Mouse (Mus musculus): ENCODE measurements around the gene Cox6a2. TPM values are rescaled to one million over a fixed set of nuclear protein-coding genes. Genes with fewer than 3 reads are reported as not detected.
A peak's percentile ranks its signal among the peaks of the same experiment; 100 is the strongest.
"Not testable (repeated sequence)": the region's sequence is repeated elsewhere in the genome, so short reads cannot be mapped to it uniquely, and the experiment has no call there.

Gene Cox6a2
- total RNA-seq, 2 experiments from 2014 or later: 25.0 to 167 TPM

GRCm38 (mm10) chr7:128235481-128235880, 29.3 kb upstream of the Cox6a2 start:
- DNase-seq: no peak

- DNase-seq: no peak
These were observed 28.6 kb upstream of the Cox6a2 start for GRCm38 (mm10) chr7:128234796-128235195.

GRCm38 (mm10) chr7:128231741-128232140, 25.6 kb upstream of the Cox6a2 start:
- no peak for DNase-seq

GRCm38 (mm10) chr7:128220936-128221335, 14.7 kb upstream of the Cox6a2 start:
- no peak for DNase-seq

GRCm38 (mm10) chr7:128219952-128220351, 13.8 kb upstream of the Cox6a2 start:
- DNase-seq: no peak

GRCm38 (mm10) chr7:128209826-128210225, 3.6 kb upstream of the Cox6a2 start:
- DNase-seq: no peak

- peak; percentile 75 for DNase-seq
These were observed 2.0 kb upstream of the Cox6a2 start for GRCm38 (mm10) chr7:128208187-128208586.

GRCm38 (mm10) chr7:128205695-128206094, 492 bp downstream of the Cox6a2 start:
- no peak for DNase-seq

GRCm38 (mm10) chr7:128204179-128204578, 2.0 kb downstream of the Cox6a2 start:
- DNase-seq: no peak

GRCm38 (mm10) chr7:128203071-128203470, 3.1 kb downstream of the Cox6a2 start:
- no peak for DNase-seq

- no peak for DNase-seq
These were observed 4.6 kb downstream of the Cox6a2 start for GRCm38 (mm10) chr7:128201607-128202006.

GRCm38 (mm10) chr7:128181691-128182090, 24.5 kb downstream of the Cox6a2 start:
- DNase-seq: no peak

- DNase-seq: no peak
These were observed 25.6 kb downstream of the Cox6a2 start for GRCm38 (mm10) chr7:128180546-128180945.

GRCm38 (mm10) chr7:128180126-128180525, 26.1 kb downstream of the Cox6a2 start:
- DNase-seq: no peak

GRCm38 (mm10) chr7:128178385-128178784, 27.8 kb downstream of the Cox6a2 start:
- no peak for DNase-seq

GRCm38 (mm10) chr7:128169996-128170395, 36.2 kb downstream of the Cox6a2 start:
- DNase-seq: no peak

- DNase-seq: no peak
These were observed 39.8 kb downstream of the Cox6a2 start for GRCm38 (mm10) chr7:128166391-128166790.

GRCm38 (mm10) chr7:128164001-128164400, 42.2 kb downstream of the Cox6a2 start:
- no peak for DNase-seq

- DNase-seq: not testable (repeated sequence)
These were observed 47.4 kb downstream of the Cox6a2 start for GRCm38 (mm10) chr7:128158688-128159354.

Other genes with a start within 250 kb of the Cox6a2 start
- gene Fus, start 238.9 kb downstream of the Cox6a2 start, total RNA-seq (2021): 100 to 1,000 TPM; 261 to 396 TPM
- 1 to 10 TPM; 5.6 to 8.0 TPM for gene Pycard, start 212.5 kb downstream of the Cox6a2 start, total RNA-seq (2021)
- 10 to 100 TPM in 1 of 2 experiments, 1 to 10 TPM in 1; 5.2 to 24.5 TPM for gene Trim72, start 202.4 kb downstream of the Cox6a2 start, total RNA-seq (2021)
- gene Itgam, start 143.7 kb downstream of the Cox6a2 start, total RNA-seq (2021): 1 to 10 TPM; 5.4 to 5.9 TPM
- gene Gm49368, start 143.7 kb downstream of the Cox6a2 start, total RNA-seq (2021): under 1 TPM in 1 of 2 experiments, not detected in 1; 0.09 TPM
- 1 to 10 TPM in 1 of 2 experiments, under 1 TPM in 1; 0.54 to 1.5 TPM for gene Itgax, start 76.8 kb downstream of the Cox6a2 start, total RNA-seq (2021)
- under 1 TPM; 0.57 to 0.91 TPM for gene Itgad, start 52.0 kb downstream of the Cox6a2 start, total RNA-seq (2021)
- gene Armc5, start 31.0 kb upstream of the Cox6a2 start, total RNA-seq (2021): 10 to 100 TPM; 17.0 to 18.8 TPM
- 1 to 10 TPM; 6.5 to 6.6 TPM for gene 9130023H24Rik, start 31.6 kb upstream of the Cox6a2 start, total RNA-seq (2021)
- 10 to 100 TPM; 28.6 to 32.5 TPM for gene Tgfb1i1, start 40.4 kb upstream of the Cox6a2 start, total RNA-seq (2021)
- gene Slc5a2, start 59.3 kb upstream of the Cox6a2 start, total RNA-seq (2021): under 1 TPM in 1 of 2 experiments, not detected in 1; 0.27 TPM
- 10 to 100 TPM; 24.6 to 29.3 TPM for gene BC017158, start 91.8 kb upstream of the Cox6a2 start, total RNA-seq (2021)
- 10 to 100 TPM; 13.4 to 14.2 TPM for gene Rgs10, start 212.4 kb upstream of the Cox6a2 start, total RNA-seq (2021)